Mouse (Mus musculus): ENCODE results near the gene Gps1. TPM values are rescaled to one million over a fixed set of nuclear protein-coding genes. Genes with fewer than 3 reads are reported as not detected.
A peak's percentile ranks its signal among the peaks of the same experiment; 100 is the strongest.

Gene Gps1
- polyA plus RNA-seq, 1 experiment, result not detected

DNA sequence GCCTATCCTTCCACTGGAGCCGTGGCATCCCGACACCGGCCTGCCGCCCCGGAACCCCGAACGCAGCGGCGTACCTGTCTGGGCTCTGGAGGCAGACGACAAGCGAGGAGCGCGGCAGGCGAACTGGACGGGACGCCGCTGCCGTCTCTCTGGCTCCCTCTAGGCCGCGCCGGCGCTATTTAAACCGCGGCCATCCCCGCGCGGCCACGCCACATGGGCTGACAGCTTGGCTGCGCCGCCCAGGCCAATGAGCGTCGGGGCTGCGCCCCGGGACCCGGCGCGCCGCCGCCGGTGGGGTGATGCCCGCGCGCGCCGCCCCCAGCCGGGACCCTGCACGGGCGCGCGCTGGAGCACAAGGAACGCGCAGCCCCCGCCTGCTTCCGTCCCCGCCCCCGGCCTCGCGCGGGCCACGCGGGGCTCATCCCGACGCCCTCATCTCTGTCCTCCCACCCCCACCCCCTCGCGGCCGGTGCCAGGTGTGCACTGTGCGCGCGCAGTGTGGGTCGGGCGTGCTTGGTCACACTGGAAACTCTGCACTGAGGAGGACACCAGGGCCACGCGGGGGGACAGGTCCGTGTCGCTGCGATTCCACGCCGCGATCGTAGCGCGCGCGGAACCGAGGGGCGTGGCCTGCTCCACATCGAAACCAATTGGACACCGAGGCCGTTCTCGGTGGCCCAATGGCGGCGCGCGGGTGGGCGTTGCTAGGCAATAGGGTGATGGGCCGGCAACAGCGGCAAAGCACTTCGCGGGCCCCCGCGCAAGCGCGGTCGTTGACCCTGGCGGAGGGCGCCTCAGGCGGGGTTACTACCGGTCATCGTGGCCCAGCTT is 40.1 kb downstream of the Gps1 start, which contains the start of gene Fasn:
Gene Fasn (minus strand): TSS at position 592 of the 831 bp plus-strand sequence.
- peak within 1 kb of the TSS; percentile 99 for H3K27ac ChIP-seq (ENCODE audit: insufficient read depth, low read depth, low read length)
- under 1% methylated on average over 99 of the region's 109 CpGs for WGBS
- H3K4me1 ChIP-seq (ENCODE audit: control insufficient read depth, insufficient read depth, low read length), result peaks cover 32% of the 10 kb centered on the region
- no peak; the same call in 1 of the 2 replicates for TF ChIP-seq CTCF (IDR thresholded peaks at IDR 0.05; ENCODE audit: insufficient read depth, low read depth, low read length)
- peak; percentile 99 for TF ChIP-seq POLR2A (IDR thresholded peaks at IDR 0.05; ENCODE audit: insufficient read depth, low read depth, low read length)
- peak within 1 kb of the TSS; percentile 74 for H3K4me3 ChIP-seq (ENCODE audit: insufficient read depth, low read depth, low read length)

DNA sequence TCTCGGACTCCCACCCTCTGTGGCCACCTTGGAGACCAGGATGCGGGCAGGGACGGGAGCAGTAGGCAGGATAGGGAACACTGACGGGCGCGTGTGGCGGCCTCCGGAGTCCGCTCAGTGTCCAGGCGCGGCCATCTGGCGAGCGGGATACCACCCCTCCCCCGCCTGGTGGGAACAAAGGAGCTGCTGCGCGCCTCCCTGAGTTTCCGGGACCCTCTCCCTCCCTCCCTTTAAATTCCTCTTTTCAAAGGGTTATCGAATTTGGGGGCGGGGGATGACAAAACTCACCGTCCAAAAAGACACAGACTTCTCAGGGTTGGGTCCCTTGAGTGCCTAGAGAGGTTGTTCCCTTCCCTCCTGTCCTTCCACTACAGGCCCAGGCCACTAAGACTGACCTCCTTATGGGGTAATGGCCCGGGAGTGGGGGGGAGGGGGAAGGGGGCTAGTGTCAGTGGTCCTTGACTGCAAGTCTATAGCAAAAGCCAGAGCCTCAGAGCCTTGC is 40.8 kb downstream of the Gps1 start:
- TF ChIP-seq POLR2A (IDR thresholded peaks at IDR 0.05; ENCODE audit: insufficient read depth, low read depth, low read length), result no peak
- no peak for TF ChIP-seq CTCF (IDR thresholded peaks at IDR 0.05; ENCODE audit: insufficient read depth, low read depth, low read length)
- Histone ChIP-seq H3K27ac (ENCODE audit: insufficient read depth, low read depth, low read length) (peak overlapping the region; percentile 99), H3K4me3 (ENCODE audit: insufficient read depth, low read depth, low read length) (peak overlapping the region; percentile 74), H3K4me1 (ENCODE audit: control insufficient read depth, insufficient read depth, low read length) (peaks cover 32% of the 10 kb centered on the region)
- WGBS, result under 1% methylated on average over 21 of the region's 21 CpGs

- peak overlapping the region; percentile 99 for H3K27ac ChIP-seq (ENCODE audit: insufficient read depth, low read depth, low read length)
- H3K4me3 ChIP-seq (ENCODE audit: insufficient read depth, low read depth, low read length), result peak overlapping the region; percentile 74
- WGBS, result 45% methylated on average over 4 of the region's 4 CpGs
- peaks cover 32% of the 10 kb centered on the region for H3K4me1 ChIP-seq (ENCODE audit: control insufficient read depth, insufficient read depth, low read length)
- TF ChIP-seq CTCF (IDR thresholded peaks at IDR 0.05; ENCODE audit: insufficient read depth, low read depth, low read length), result no peak
- no peak for TF ChIP-seq POLR2A (IDR thresholded peaks at IDR 0.05; ENCODE audit: insufficient read depth, low read depth, low read length)
Observed at GRCm38 (mm10) chr11:120825289-120825863, 41.3 kb downstream of the Gps1 start.

DNA sequence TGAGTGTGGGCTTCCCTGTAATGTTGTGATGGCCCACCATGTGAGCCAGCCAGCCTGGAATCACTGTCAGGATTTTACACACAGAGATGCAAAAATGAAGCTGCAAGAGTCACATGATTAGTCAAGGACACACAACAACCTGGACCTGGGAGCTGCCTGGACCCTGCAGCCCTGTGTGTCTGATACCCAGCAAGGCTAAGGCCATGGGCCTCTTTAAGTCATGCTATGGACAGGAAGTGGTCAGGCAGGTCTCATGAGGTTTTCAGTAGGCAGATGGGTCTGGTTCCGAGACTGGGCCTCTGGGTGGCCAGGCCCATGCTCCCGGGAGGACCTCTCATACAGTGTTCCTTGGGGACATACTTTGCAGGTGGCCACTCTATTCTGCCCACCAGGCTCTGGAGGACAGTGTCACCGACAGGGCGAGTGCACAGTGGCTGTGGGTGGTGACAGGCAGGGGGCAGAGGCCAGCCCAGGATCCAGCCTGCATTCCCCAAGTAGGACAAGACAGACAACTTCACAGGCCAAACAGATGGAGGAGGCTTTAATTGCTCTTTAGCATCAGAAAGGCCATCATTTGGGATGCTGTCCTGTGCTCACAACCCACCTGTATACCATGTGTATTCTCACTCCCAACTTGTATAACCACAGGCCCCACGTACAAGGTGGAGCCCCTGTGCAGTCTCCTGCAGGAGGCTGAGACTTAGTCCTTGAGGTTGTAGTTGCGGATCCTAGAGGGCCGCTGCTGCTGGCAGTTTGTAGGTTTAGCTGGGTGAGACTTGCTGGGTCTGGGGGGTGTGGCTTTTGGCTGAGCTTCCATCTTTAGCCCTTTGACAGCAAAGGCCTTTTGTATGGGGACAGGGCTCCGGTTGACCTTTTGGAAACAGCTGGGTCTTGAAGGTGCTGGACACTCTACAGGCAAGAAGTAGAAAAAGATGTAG is 42.2 kb downstream of the Gps1 start:
- 84% methylated on average over 8 of the region's 8 CpGs for WGBS
- Histone ChIP-seq H3K4me3 (ENCODE audit: insufficient read depth, low read depth, low read length) (no peak overlapping the region), H3K4me1 (ENCODE audit: control insufficient read depth, insufficient read depth, low read length) (peaks cover 24% of the 10 kb centered on the region), H3K27ac (ENCODE audit: insufficient read depth, low read depth, low read length) (no peak overlapping the region)
- no peak for TF ChIP-seq POLR2A (IDR thresholded peaks at IDR 0.05; ENCODE audit: insufficient read depth, low read depth, low read length)
- TF ChIP-seq CTCF (IDR thresholded peaks at IDR 0.05; ENCODE audit: insufficient read depth, low read depth, low read length), result no peak

DNA sequence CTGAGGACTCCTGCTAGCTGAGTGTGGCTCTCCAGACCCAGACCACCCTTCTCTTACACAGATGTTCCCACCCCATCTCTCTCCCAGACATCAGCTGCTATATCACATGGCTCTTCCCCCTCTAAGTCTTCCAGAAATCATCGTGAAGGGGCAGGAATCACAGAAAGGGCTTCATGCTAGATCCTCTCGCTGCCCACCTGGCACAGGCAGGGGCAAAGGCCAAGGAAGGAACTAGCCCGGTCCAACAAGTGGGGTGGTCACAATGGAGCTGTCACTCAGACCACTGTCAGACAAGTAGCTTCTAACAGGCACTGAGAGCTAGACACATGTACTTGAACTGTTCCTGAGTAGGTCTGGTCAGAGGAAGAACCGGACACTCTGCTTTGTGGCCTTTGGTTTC is 44.3 kb downstream of the Gps1 start:
- no peak overlapping the region for H3K4me3 ChIP-seq (ENCODE audit: insufficient read depth, low read depth, low read length)
- H3K27ac ChIP-seq (ENCODE audit: insufficient read depth, low read depth, low read length), result no peak overlapping the region
- H3K4me1 ChIP-seq (ENCODE audit: control insufficient read depth, insufficient read depth, low read length), result peaks cover 11% of the 10 kb centered on the region
- TF ChIP-seq POLR2A (IDR thresholded peaks at IDR 0.05; ENCODE audit: insufficient read depth, low read depth, low read length) (no peak), CTCF (IDR thresholded peaks at IDR 0.05; ENCODE audit: insufficient read depth, low read depth, low read length) (no peak)
- WGBS, result 73% methylated on average over 4 of the region's 4 CpGs

- peaks cover 10% of the 10 kb centered on the region for H3K4me1 ChIP-seq (ENCODE audit: control insufficient read depth, insufficient read depth, low read length)
- no peak overlapping the region for H3K27ac ChIP-seq (ENCODE audit: insufficient read depth, low read depth, low read length)
- H3K4me3 ChIP-seq (ENCODE audit: insufficient read depth, low read depth, low read length), result no peak overlapping the region
- no peak for TF ChIP-seq CTCF (IDR thresholded peaks at IDR 0.05; ENCODE audit: insufficient read depth, low read depth, low read length)
- TF ChIP-seq POLR2A (IDR thresholded peaks at IDR 0.05; ENCODE audit: insufficient read depth, low read depth, low read length), result no peak
- WGBS, result 87% methylated on average over 10 of the region's 10 CpGs
Observed at GRCm38 (mm10) chr11:120829757-120830532, 45.9 kb downstream of the Gps1 start.

GRCm38 (mm10) chr11:120830686-120831085 is 46.6 kb downstream of the Gps1 start:
- TF ChIP-seq CTCF (IDR thresholded peaks at IDR 0.05; ENCODE audit: insufficient read depth, low read depth, low read length), result no peak
- TF ChIP-seq POLR2A (IDR thresholded peaks at IDR 0.05; ENCODE audit: insufficient read depth, low read depth, low read length), result no peak
- no peak overlapping the region for H3K4me3 ChIP-seq (ENCODE audit: insufficient read depth, low read depth, low read length)
- 91% methylated on average over 12 of the region's 12 CpGs for whole genome bisulfite sequencing

More at GRCm38 (mm10) chr11:120830686-120831085, 46.6 kb downstream of the Gps1 start:
- H3K27ac ChIP-seq (ENCODE audit: insufficient read depth, low read depth, low read length), result no peak overlapping the region
- peaks cover 3% of the 10 kb centered on the region for H3K4me1 ChIP-seq (ENCODE audit: control insufficient read depth, insufficient read depth, low read length)
